Mouse (Mus musculus) megakaryocyte progenitor cell, adult 5-6 weeks (primary cell): ENCODE results near the gene Olfr160. TPM values are rescaled to one million over a fixed set of nuclear protein-coding genes. Genes with fewer than 3 reads are reported as not detected.

Experiments
- ATAC-seq: replicated peaks from 2 replicates; pipeline ENCODE4 v1.8.0; 2016; ENCODE audit warnings: mild to moderate bottlenecking, moderate TSS enrichment, inconsistent platforms; ENCODE audit not compliant: poor library complexity
- total RNA-seq, 2 experiments: library from RNA; stranded (forward) in 1 of 2; stranded (reverse) in 1 of 2; fragments of 157-497, 149-512 nt in 1 of 2; fragments of 200-1000 nt in 1 of 2; gene quantifications; 2 replicates each; pipeline versions ENCODE4 v1.2.3 to v1.2.4; 2015 to 2017

Olfr160 gene
- not detected in 2 replicates for total RNA-seq (2015)
- not detected in 2 replicates for total RNA-seq (2017)

DNA sequence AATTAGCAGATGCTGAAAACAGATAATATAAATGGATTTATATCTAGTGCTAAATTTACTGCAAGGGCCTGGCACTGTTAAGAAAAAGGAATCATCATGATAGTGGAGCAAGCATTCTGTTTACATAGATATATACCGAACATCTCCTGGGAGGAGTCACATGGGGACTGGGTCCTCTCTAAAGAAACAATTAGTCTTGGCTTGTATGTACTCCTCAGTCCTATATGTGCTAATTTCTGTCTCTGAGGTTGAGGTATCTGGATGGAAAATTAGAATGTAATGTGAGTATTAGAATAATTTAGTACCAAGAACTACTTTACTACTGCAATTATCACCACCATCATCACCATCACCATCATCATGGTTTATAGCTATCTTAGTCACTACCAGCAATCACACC, at the start of gene Olfr160:
Gene Olfr160 (minus strand): TSS at position 101 of the 400 bp plus-strand sequence.
- ATAC-seq = no peak

DNA sequence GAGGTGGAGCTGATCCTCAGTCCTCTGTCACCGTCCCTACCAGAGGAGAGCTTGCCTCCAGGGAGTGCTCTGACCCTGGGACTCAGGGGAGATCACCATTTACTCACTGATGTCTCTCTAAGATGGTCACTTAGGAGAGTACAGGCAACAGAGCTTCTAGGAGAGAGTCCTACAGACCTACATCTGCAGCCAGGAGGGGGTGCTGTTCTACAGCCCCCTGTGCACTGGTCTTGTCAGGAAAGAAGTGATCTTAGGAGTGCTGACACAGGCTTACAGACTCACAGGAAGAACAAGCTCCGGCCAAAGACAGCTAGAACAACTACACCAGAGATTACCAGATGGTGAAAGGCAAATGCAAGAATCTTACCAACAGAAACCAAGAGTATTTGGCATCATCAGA, 46.5 kb upstream of the Olfr160 start:
- peak; percentile 48; the same call in 1 of the 2 replicates for ATAC-seq

DNA sequence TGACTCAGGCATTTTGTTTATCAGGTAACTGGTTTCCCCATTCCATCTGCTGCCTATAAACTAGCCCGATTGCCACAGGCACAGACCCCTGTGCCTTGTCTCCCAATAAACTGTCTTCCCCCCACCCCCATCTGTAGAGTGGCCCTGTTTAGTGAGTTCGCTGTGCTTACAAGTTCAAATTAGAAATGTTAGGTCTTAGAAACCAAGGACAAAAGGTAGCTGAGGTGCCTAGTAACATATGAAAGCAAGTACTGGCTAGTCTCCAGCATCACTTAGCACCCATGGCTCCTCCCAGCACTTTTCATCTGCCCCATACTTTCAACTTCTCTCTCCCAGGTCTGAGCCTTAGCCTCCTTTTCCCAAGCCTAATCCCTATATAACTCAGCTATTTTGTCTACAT, 45.7 kb upstream of the Olfr160 start:
- ATAC-seq = no peak

DNA sequence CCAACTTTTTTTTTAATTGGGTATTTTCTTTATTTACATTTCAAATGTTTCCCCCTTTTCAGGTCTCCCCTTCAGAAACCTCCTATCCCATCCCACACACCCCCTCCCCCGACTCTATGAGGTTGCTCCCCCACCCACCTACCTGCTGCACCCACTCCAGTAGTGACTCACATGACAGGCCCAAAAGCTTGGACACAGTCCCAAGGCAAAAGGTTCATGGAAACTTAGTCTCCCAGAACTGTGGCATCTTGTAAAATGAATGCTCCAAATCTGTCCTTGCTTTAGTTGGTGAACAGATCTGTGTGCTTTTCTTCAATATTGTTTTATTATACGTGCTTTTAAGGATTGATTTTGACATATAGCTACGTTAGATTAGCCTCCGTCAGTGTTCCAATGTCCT, 36.0 kb upstream of the Olfr160 start:
- no peak for ATAC-seq

DNA sequence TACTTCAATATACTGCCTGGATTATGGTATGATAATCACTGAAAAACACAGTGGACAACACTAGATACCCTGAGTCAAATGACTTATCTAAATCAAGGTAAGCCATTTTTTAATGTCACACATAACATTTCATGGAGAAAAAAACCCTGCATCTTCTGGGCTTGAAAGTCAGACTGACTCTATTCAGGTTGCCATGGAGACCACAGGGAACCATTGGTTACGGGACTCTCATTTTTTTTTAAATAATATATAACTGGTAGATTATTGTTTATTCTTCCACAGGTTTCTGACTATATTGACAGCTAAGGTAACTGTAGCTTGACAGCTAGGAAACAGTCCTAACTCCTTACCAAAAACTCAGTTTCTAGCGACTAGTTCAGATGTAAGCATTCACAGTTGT, 35.4 kb upstream of the Olfr160 start:
- no peak for ATAC-seq

DNA sequence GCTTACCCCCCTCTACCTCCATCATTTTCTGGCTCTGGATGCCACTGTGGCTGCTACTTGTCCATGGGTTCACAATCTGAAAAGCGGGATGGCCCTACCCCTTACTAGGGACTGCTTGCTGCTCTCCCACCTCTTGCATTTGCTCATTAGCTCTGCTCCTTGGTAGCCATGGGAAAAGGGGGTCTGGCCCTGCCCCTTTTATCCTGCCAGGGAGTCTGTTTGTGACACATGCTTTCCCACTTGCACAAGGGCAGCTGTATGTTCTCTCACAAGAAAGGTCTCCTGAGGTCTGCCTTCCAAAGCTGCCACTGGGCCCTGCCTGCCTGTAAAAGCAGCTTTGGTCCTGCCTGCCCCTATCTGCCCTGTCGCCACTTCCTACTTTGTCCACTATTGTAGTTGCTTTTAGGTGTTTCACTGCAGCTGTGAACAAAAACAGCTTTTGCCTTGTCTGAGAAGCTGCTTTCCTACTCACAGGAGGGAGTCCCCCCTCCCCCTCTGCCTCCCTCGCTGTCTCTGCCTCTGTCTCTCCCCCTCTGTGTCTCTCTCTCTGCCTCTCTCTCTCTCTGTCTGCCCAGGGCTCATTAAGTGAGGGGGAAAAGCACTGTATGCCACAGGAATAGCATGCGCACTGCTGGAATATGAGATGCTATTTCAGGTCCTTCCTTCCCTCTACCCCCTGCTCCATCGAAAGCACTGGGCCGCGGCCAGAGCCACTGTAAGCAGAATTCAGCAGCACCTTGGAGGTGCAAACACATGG, 34.4 kb upstream of the Olfr160 start:
- ATAC-seq = no peak

DNA sequence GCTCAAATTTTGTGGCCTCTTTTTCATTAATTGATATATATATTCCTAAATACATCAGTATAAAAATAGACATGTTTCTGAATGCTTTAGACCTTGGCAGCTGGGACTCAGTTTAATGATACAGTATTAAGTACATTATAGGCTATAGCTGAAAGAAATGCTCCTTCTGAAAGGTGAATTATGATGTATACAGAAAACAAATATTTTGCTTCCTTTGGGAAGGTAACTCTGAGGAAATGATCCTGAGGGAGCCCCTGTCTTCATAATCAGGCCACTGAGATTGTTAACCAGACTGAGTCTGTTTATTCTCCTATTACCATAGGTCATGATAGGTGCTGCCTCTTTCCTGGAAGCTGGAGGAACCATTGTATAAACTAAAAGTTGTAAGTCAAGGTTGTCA, 28.8 kb upstream of the Olfr160 start, which contains the start of gene Olfr874:
Gene Olfr874 (plus strand): TSS at position 301 of the 400 bp plus-strand sequence.
- ATAC-seq = no peak

DNA sequence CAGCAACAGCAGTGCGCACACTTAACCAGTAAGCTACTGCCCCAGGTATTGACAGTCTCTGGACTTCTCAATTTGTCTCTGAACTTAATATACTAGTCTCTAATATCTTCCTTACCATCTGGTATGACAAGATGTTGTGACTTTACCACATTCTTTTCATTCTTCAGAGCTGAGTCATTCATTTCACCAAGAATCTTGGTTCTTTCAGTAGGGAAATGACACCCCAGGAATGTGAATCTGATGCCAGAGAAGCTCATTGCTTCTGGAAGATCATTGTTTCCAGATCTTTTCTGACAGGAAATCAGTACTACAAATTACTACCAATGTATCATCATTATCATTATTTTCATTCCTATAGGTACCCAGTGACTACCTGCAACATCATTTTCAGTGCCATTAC, 18.3 kb upstream of the Olfr160 start:
- ATAC-seq = no peak

DNA sequence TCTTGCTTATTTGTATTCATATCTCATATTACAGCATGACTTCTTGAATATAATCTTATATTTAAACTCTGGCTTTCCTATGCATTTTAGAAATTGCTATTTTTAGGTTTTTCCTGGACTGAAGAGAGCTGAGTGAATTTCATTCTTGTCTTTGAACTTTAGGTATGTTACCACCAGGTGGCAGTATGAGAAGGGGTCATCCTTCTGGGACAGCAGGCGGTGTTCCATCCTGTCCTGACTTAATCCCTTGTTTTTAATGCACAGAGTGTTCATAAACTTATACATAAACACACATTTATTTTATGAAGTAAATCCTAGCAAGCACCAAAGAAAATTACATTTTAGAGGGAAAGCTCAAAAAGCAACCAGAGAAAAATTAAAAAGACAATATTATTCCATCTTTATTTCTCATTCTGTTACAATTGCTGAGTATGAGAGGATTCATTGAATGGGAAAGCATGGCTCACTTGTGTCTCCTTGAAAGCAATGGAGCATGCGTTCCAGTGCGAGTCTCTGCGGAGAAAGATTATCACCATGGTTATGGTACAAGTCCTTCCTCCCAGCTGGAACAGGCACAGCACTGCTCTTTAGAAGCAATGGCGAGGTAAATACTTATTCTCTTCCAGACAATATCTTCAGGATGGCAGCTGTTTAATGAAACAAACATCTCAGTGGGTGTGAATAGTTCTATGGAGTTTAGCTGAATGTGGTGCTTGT, 25.9 kb downstream of the Olfr160 start:
- peak; percentile 52; the same call in 1 of the 2 replicates for ATAC-seq

DNA sequence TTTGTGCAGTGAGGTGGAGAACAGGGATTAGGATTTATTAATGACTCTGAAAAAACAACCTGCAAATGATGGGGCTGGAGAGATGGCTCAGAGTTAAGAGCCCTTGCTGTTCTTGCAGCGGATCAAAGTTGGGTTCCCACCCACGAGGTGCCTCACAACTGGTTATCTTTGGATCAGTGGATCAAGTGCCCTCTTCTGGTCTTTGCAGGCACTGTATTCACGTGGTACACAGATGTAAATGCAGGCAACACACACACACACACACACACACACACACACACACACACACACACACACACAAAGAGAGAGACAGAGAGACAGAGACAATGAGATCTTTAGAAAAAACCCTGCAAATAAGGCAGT, 28.1 kb downstream of the Olfr160 start:
- ATAC-seq = no peak; the same call in 1 of the 2 replicates

DNA sequence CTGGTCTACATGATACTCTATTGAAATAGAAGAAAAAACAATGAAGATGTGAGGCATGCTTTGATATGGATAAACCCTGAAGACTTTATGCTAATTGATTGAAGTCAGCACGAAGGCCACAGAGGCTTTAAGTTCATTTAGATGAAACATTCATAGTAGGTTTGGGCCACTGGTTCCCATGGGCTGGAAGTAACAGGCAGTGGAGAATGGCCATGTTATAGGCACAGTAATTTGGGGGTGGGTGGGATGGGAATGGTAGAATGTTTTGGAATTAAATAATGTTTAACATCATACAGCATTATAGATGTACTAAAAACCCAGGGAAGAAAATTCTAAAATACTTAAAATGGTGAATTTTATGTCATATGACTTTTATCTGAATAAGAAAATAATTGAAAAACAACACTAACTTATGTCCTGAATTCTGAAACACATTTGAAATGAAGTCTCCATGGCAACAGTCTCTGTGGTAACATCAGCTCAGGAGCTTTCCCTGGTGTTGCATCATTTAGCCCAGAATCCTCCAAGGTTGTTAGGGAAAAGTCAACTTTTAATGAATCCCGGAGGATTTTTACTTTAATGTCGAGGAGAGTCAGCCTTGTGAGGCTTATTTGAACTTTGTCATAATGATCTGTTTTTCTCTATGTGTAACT, 28.6 kb downstream of the Olfr160 start:
- no peak for ATAC-seq

DNA sequence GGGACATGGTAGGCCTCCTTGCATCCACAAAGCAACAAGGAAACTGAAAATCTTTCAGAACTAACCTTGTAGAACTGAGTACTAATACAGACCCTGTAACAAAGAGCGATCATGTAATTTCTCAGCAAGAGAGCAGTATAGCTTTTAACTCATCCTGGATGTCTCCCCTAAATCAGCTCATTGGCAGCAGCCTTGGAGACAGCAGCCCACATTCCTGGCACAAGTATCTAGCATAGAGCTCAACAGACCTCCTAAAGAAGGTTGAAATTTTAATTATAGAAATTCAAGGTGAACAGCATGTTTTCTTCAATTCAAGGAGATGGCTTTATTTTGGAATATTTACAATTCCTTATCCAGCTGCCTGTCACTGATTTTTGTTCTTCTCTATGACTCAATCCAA, 34.9 kb downstream of the Olfr160 start:
- no peak for ATAC-seq

DNA sequence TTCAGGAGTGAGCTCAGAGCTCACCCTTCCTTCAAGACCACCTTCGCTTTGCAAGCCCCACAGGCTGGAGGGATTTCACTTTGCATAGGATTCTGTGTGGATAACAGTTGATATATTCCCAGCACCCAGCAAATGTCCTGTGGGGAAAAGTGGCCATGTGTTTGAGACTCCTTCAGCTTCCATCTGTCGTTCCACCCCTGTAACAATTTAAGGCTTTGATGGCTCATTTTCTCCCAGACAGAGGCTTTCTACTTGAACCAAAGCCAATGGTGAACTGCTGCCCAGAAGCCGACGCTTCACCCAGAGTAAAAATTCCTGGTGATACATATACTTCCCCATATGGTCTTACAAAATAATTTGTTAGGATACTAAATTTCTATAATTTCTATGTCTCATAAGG, 40.8 kb downstream of the Olfr160 start:
- no peak for ATAC-seq

DNA sequence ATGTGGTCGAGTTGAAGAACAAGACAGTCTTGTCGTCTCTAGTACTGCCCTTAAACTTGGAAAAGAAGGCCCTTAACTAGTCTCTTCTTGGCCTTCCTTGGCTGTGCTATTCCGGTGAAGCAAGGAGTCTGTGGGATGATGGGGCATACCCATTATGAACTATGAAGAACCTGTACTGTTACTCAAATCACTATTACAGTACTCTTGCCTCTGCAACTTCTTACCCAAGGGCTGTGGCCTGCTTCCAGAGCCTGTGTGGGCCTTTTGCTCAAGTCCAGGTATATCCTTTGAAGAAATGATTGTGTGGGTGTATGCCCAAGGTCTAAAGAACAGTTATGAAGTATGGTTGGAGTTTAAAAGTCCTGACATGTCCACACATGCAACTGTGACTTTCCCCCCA, 45.8 kb downstream of the Olfr160 start:
- no peak for ATAC-seq

DNA sequence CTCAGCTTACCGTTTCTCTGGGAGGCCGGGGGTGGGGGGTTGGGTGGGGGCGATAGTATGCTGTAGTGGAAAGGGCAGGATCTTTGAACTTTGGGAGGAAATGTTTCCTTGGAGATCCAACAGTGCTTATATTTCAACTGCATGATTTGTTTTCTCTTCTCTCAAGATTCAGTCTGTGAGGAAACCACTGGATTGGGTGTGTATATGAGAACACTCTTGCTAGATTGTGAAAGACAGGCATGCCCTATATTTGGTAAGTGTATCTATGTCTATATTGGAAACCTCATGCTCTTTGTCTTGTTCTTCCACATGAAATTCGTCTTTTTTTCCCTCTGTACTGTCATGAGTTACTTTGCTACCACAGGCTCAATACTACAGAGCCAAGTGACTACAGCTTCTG, 46.4 kb downstream of the Olfr160 start:
- ATAC-seq = no peak

DNA sequence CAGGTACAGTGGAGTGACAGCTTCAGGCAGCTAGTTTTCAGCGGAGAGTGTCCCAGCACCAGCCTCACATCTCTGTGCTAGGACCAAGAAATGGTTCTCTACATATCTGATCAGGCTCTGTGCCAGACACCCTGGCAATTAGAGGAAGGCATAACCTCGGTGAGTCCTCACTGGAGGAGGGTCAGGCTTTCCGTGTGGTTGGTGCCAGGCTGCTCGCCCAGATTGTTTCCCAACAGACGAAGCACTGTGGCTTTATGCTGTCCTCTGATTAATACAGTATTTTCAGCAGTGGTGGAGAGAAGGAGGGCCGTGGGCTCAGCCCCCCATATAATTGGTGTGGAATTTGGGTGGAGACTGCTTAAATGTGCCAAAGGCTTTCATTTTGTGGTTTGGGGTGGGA, 46.9 kb downstream of the Olfr160 start, which contains the start of gene Panx3:
Gene Panx3 (minus strand): TSS at position 121 of the 400 bp plus-strand sequence.
- ATAC-seq = peak; percentile 63

DNA sequence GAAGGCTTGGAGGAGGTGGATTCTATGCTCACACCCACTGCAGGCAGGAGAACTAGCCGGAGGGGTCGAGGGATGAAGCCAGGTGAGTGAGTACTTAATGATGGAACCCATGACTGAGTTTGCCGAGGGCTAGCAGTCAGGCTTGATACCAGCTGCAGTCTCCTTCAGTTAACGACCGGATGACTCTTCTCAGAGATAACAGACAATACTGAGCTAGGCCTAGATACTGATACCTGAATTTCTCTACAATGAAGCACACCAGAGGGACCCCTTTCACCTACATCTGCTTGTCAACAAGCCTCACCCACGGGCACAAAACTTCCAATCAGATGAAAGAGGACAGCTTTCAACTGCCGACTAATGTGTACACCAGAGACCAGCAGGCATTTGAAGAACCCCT, 50.0 kb downstream of the Olfr160 start:
- ATAC-seq = no peak

DNA sequence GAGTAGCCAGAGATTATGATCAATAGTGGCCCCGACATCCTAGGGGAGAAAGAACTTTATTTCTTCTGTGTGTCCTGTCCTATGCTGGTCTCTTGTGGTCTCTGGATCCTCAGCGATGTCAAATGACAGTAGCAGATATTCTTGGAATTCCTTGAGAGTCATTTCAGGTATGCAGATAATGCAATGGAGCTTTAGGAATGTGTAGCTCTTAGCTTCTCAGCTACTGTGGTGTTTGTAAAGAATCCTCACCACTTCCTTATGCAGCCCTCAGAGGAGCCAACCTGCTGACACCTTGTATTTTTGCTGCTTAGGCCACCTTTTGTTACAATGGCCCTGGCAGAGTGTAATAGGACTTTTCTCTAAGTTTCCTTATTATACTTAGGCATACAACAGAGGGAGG, 51.4 kb downstream of the Olfr160 start:
- no peak for ATAC-seq

DNA sequence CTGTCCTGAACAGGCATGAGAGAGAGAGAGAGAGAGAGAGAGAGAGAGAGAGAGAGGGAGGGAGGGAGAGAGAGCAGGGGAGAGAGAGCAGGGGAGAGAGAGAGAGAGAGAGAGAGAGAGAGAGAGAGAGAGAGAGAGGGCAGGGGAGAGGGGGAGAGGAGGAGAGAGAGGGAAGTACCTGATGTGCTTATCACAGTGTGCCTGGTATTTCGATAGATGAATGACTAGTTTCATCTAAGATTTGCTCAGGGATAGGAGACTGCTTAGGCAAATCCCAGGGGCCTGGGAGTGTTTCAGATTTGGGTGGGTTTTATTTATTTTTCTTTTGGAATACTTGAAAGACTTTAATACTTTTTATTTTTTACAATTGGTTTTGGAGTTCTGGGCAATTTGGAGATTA, 52.8 kb downstream of the Olfr160 start:
- no peak for ATAC-seq

DNA sequence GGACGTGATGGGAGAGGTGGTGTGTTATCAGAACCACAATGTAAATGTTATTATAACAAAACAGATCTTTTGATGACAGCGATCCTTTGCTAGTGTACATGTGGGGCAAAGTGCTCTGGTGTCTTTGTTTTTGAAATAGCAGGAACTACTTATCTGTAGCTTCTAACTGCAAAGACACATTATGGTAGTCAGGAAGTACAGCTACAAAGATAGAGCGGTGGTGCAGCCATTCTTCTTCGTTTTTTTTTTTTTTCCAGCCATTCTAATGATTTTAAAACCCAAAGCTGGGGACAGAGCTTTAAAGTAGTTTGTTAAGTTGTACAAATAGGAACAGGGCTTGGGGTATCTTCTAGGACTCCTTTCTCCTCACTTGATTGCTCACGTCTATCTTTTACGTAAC, 56.6 kb downstream of the Olfr160 start:
- no peak for ATAC-seq
